28 mouse cellular contexts compared by ENCODE assay signal in the genomic region with DNA sequence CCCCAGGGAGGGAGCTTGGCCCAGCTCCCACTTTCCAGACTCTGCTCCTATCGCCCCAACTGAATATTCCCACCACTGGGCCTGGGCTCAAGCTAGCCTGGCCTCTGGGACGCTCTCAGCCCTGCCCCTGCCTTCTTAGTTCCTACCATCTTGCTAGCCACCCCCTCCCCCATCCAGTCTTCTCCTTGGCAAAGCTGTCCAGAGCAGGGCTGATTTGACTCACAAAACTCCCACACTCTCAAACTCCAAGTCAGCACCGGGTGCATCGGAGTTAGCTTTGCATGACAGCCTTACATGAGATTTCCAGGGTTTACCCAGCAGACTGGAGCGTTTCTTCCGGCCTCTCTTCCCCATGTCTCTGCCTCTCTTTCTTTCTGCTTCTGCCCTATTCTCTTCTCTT. TPM values are rescaled to one million over a fixed set of nuclear protein-coding genes. Genes with fewer than 3 reads are reported as not detected.
DNase-seq lines count a peak whose midpoint lies in the region; ATAC-seq and TF ChIP-seq lines count a peak whose summit lies in the region.
"Had no signal": no experiment of that assay in that cellular context is flagged by ENCODE, and none has a peak within 500 bp of the region (broad histone marks: within the 10 kb centered on the region; RNA-seq: fewer than 3 reads in every experiment).

No protein-coding gene starts in this region.

- DNase-seq in forebrain, embryonic 14.5 days (ENCODE audit: low spot score) = no peak
- no peak for DNase-seq in hindbrain, embryonic 11.5 days (ENCODE audit: low spot score)
- DNase-seq in midbrain, embryonic 14.5 days = peak; percentile 34
- no peak for DNase-seq in midbrain, embryonic 11.5 days (ENCODE audit: low spot score, missing footprints)
- DNase-seq in brain, embryonic 14.5 days (ENCODE audit: low read depth) = peak; percentile 39
- DNase-seq: adrenal gland, adult 8-10 months; cerebellum, adult 11 months; cerebellum, adult 9-10 months; cerebellum, postnatal 36 days; gastrocnemius, postnatal 10 days; kidney, adult 2 months; kidney, postnatal 36 days; layer of hippocampus, postnatal 36 days; liver; lung, adult 2 months; lung, postnatal 10 days had no signal

- H3K4me3 ChIP-seq in forebrain, embryonic 15.5 days = no peak overlapping the region
- H3K4me3 ChIP-seq in forebrain, embryonic 14.5 days (ENCODE audit: low read depth, low read length) = no peak overlapping the region
- no peak overlapping the region for H3K4me3 ChIP-seq in hindbrain, embryonic 15.5 days
- no peak overlapping the region for H3K4me3 ChIP-seq in hindbrain, embryonic 11.5 days (ENCODE audit: low read depth, low read length)
- H3K4me3 ChIP-seq in midbrain, embryonic 14.5 days (replicated peaks; ENCODE audit: low read depth, low read length) = no peak overlapping the region
- H3K4me3 ChIP-seq in midbrain, embryonic 11.5 days (ENCODE audit: low read depth, low read length) = no peak overlapping the region
- H3K4me3 ChIP-seq in heart, embryonic 11.5 days (ENCODE audit: low read depth, low read length) = no peak overlapping the region
- H3K4me3 ChIP-seq: embryonic facial prominence, embryonic 12.5 days; forebrain, embryonic 12.5 days; heart, embryonic 15.5 days; intestine, embryonic 15.5 days had no signal

- 0 out of 2 replicates have a peak overlapping the region, but pooled peaks have one; percentile 15 for H3K27ac ChIP-seq in forebrain, embryonic 15.5 days (replicated peaks)
- H3K27ac ChIP-seq in forebrain, embryonic 14.5 days (ENCODE audit: low read depth, low read length) = no peak overlapping the region
- 0 out of 2 replicates have a peak overlapping the region, but pooled peaks have one; percentile 9 for H3K27ac ChIP-seq in hindbrain, embryonic 15.5 days (replicated peaks)
- H3K27ac ChIP-seq in hindbrain, embryonic 11.5 days (ENCODE audit: low read depth, low read length) = no peak overlapping the region
- no peak overlapping the region; the same call in 1 of the 2 replicates for H3K27ac ChIP-seq in midbrain, embryonic 14.5 days (replicated peaks; ENCODE audit: low read depth, low read length)
- H3K27ac ChIP-seq in midbrain, embryonic 11.5 days (ENCODE audit: low read depth, low read length) = no peak overlapping the region
- no peak overlapping the region for H3K27ac ChIP-seq in heart, embryonic 11.5 days (ENCODE audit: low read depth, low read length)
- H3K27ac ChIP-seq: embryonic facial prominence, embryonic 12.5 days; forebrain, embryonic 12.5 days; heart, embryonic 15.5 days; intestine, embryonic 15.5 days; liver, embryonic 14.5 days; macrophage had no signal

- H3K4me1 ChIP-seq in forebrain, embryonic 15.5 days = peaks cover 33% of the 10 kb centered on the region
- peaks cover 18% of the 10 kb centered on the region for H3K4me1 ChIP-seq in forebrain, embryonic 14.5 days (ENCODE audit: control insufficient read depth, insufficient read depth, low read length)
- H3K4me1 ChIP-seq in hindbrain, embryonic 15.5 days (replicated peaks) = peaks cover 29% of the 10 kb centered on the region
- H3K4me1 ChIP-seq in hindbrain, embryonic 11.5 days (replicated peaks; ENCODE audit: control insufficient read depth, insufficient read depth, low read length) = peaks cover 13% of the 10 kb centered on the region; the same call in 1 of the 2 replicates
- H3K4me1 ChIP-seq in midbrain, embryonic 14.5 days (ENCODE audit: control insufficient read depth, insufficient read depth, low read length) = peaks cover 27% of the 10 kb centered on the region
- peaks cover 16% of the 10 kb centered on the region for H3K4me1 ChIP-seq in midbrain, embryonic 11.5 days (ENCODE audit: control insufficient read depth, insufficient read depth, low read length)
- H3K4me1 ChIP-seq in heart, embryonic 11.5 days (ENCODE audit: control insufficient read depth, insufficient read depth, low read length) = no peaks in the 10 kb centered on the region; the same call in 1 of the 2 replicates
- H3K4me1 ChIP-seq: heart, embryonic 15.5 days; intestine, embryonic 15.5 days had no signal

- no peak overlapping the region for H3K4me2 ChIP-seq in forebrain, embryonic 15.5 days (replicated peaks)
- no peak overlapping the region for H3K4me2 ChIP-seq in forebrain, embryonic 14.5 days (ENCODE audit: low read length)
- H3K4me2 ChIP-seq in hindbrain, embryonic 15.5 days = no peak overlapping the region
- H3K4me2 ChIP-seq in hindbrain, embryonic 11.5 days (replicated peaks; ENCODE audit: low read depth, low read length) = no peak overlapping the region
- H3K4me2 ChIP-seq in midbrain, embryonic 14.5 days (ENCODE audit: low read length) = no peak overlapping the region
- no peak overlapping the region for H3K4me2 ChIP-seq in midbrain, embryonic 11.5 days
- H3K4me2 ChIP-seq in heart, embryonic 11.5 days = no peak overlapping the region
- H3K4me2 ChIP-seq: embryonic facial prominence, embryonic 12.5 days; forebrain, embryonic 12.5 days; heart, embryonic 15.5 days; intestine, embryonic 15.5 days had no signal

- TF ChIP-seq CTCF in brain, embryonic 14.5 days (IDR thresholded peaks at IDR 0.05; ENCODE audit: borderline replicate concordance, extremely low read depth, insufficient read depth, insufficient read length) = no peak

- WGBS in forebrain, embryonic 15.5 days = 67% methylated on average over 6 of the region's 6 CpGs
- 64% methylated on average over 6 of the region's 6 CpGs for WGBS in forebrain, embryonic 14.5 days
- WGBS in hindbrain, embryonic 15.5 days = 65% methylated on average over 6 of the region's 6 CpGs
- 79% methylated on average over 6 of the region's 6 CpGs for WGBS in hindbrain, embryonic 11.5 days
- WGBS in midbrain, embryonic 14.5 days = 61% methylated on average over 6 of the region's 6 CpGs
- WGBS in midbrain, embryonic 11.5 days = 76% methylated on average over 6 of the region's 6 CpGs
- 65% methylated on average over 6 of the region's 6 CpGs for WGBS in heart, embryonic 11.5 days (ENCODE audit: insufficient replicate concordance)

- no peaks in the 10 kb centered on the region for H3K27me3 ChIP-seq in forebrain, embryonic 15.5 days
- no peaks in the 10 kb centered on the region for H3K27me3 ChIP-seq in forebrain, embryonic 14.5 days (replicated peaks; ENCODE audit: control insufficient read depth, insufficient read depth, low read length)
- H3K27me3 ChIP-seq in hindbrain, embryonic 15.5 days = no peaks in the 10 kb centered on the region
- no peaks in the 10 kb centered on the region for H3K27me3 ChIP-seq in hindbrain, embryonic 11.5 days (ENCODE audit: control insufficient read depth, insufficient read depth, low read length)
- no peaks in the 10 kb centered on the region for H3K27me3 ChIP-seq in midbrain, embryonic 14.5 days (ENCODE audit: control insufficient read depth, insufficient read depth, low read length)
- H3K27me3 ChIP-seq in midbrain, embryonic 11.5 days (ENCODE audit: control insufficient read depth, insufficient read depth, low read length) = no peaks in the 10 kb centered on the region
- H3K27me3 ChIP-seq in heart, embryonic 11.5 days (ENCODE audit: control insufficient read depth, insufficient read depth, low read length) = peaks cover 3% of the 10 kb centered on the region; the same call in 1 of the 2 replicates
- H3K27me3 ChIP-seq: embryonic facial prominence, embryonic 12.5 days; heart, embryonic 15.5 days; intestine, embryonic 15.5 days had no signal

- no peak for TF ChIP-seq POLR2A in brain, embryonic 14.5 days (IDR thresholded peaks at IDR 0.05; ENCODE audit: borderline replicate concordance, extremely low read depth, insufficient read depth, insufficient read length, poor library complexity, severe bottlenecking)

- ATAC-seq in forebrain, embryonic 15.5 days (replicated peaks) = no peak
- ATAC-seq in forebrain, embryonic 14.5 days = no peak
- ATAC-seq in hindbrain, embryonic 15.5 days (ENCODE audit: low FRiP score, low read depth) = no peak
- ATAC-seq in hindbrain, embryonic 11.5 days (ENCODE audit: low FRiP score) = no peak
- ATAC-seq in midbrain, embryonic 14.5 days (ENCODE audit: low FRiP score, low TSS enrichment) = no peak
- ATAC-seq in midbrain, embryonic 11.5 days (ENCODE audit: low FRiP score) = no peak
- no peak for ATAC-seq in heart, embryonic 11.5 days (replicated peaks; ENCODE audit: insufficient number of reproducible peaks, low FRiP score, low TSS enrichment)
- ATAC-seq: hindbrain, embryonic 16.5 days; intestine, embryonic 15.5 days had no signal

- H3K9ac ChIP-seq in forebrain, embryonic 15.5 days (replicated peaks) = no peak overlapping the region
- no peak overlapping the region for H3K9ac ChIP-seq in forebrain, embryonic 14.5 days (ENCODE audit: low read length)
- H3K9ac ChIP-seq in hindbrain, embryonic 15.5 days = no peak overlapping the region
- H3K9ac ChIP-seq in hindbrain, embryonic 11.5 days (ENCODE audit: low read depth, low read length) = no peak overlapping the region
- H3K9ac ChIP-seq in midbrain, embryonic 14.5 days (replicated peaks; ENCODE audit: low read length) = no peak overlapping the region
- H3K9ac ChIP-seq in midbrain, embryonic 11.5 days (ENCODE audit: low read length) = no peak overlapping the region
- no peak overlapping the region for H3K9ac ChIP-seq in heart, embryonic 11.5 days (ENCODE audit: low read depth, low read length)
- H3K9ac ChIP-seq: embryonic facial prominence, embryonic 12.5 days; forebrain, embryonic 12.5 days; heart, embryonic 15.5 days; intestine, embryonic 15.5 days; liver, embryonic 14.5 days had no signal

- H3K36me3 ChIP-seq in forebrain, embryonic 15.5 days = no peaks in the 10 kb centered on the region
- no peaks in the 10 kb centered on the region for H3K36me3 ChIP-seq in forebrain, embryonic 14.5 days (ENCODE audit: control insufficient read depth, insufficient read depth, low read length)
- H3K36me3 ChIP-seq in hindbrain, embryonic 15.5 days = no peaks in the 10 kb centered on the region
- no peaks in the 10 kb centered on the region for H3K36me3 ChIP-seq in hindbrain, embryonic 11.5 days (ENCODE audit: control insufficient read depth, insufficient read depth, low read length)
- H3K36me3 ChIP-seq in midbrain, embryonic 14.5 days (ENCODE audit: control insufficient read depth, insufficient read depth, low read length) = no peaks in the 10 kb centered on the region
- H3K36me3 ChIP-seq in midbrain, embryonic 11.5 days (ENCODE audit: control insufficient read depth, insufficient read depth, low read length) = no peaks in the 10 kb centered on the region
- H3K36me3 ChIP-seq in heart, embryonic 11.5 days (ENCODE audit: control insufficient read depth, insufficient read depth, low read length) = no peaks in the 10 kb centered on the region
- H3K36me3 ChIP-seq: embryonic facial prominence, embryonic 12.5 days; forebrain, embryonic 12.5 days; G1E; heart, embryonic 15.5 days; intestine, embryonic 15.5 days had no signal

- H3K9me3 ChIP-seq in forebrain, embryonic 15.5 days = no peaks in the 10 kb centered on the region
- H3K9me3 ChIP-seq in forebrain, embryonic 14.5 days (replicated peaks; ENCODE audit: control insufficient read depth, low read length) = no peaks in the 10 kb centered on the region
- no peaks in the 10 kb centered on the region for H3K9me3 ChIP-seq in hindbrain, embryonic 15.5 days
- no peaks in the 10 kb centered on the region for H3K9me3 ChIP-seq in hindbrain, embryonic 11.5 days (ENCODE audit: control insufficient read depth, low read length)
- H3K9me3 ChIP-seq in midbrain, embryonic 14.5 days (ENCODE audit: control insufficient read depth, low read length) = no peaks in the 10 kb centered on the region
- H3K9me3 ChIP-seq in midbrain, embryonic 11.5 days (ENCODE audit: control insufficient read depth, low read length) = no peaks in the 10 kb centered on the region
- no peaks in the 10 kb centered on the region for H3K9me3 ChIP-seq in heart, embryonic 11.5 days (replicated peaks; ENCODE audit: control insufficient read depth, low read length)
- H3K9me3 ChIP-seq: embryonic facial prominence, embryonic 12.5 days; forebrain, embryonic 12.5 days; G1E; heart, embryonic 15.5 days; intestine, embryonic 15.5 days had no signal

RNA-seq across cellular contexts. Expression of a gene that starts 45.8 kb away (rescaled TPM):
- 28.6 and 31.5 TPM in 2 replicates for polyA plus RNA-seq in forebrain, embryonic 15.5 days (2015; fragmentation: Nextera tagmentation; extraction: Ambion mirVana)
- 13.8 and 18.6 TPM in 2 replicates for polyA plus RNA-seq in forebrain, embryonic 14.5 days (2014; fragmentation: Nextera tagmentation; extraction: Ambion mirVana)
- 61.7 and 68.4 TPM in 2 replicates for polyA plus RNA-seq in hindbrain, embryonic 15.5 days (2015; fragmentation: Nextera tagmentation; extraction: Ambion mirVana)
- 3.9 and 5.0 TPM in 2 replicates for polyA plus RNA-seq in hindbrain, embryonic 11.5 days (2014; fragmentation: Nextera tagmentation; extraction: Ambion mirVana)
- polyA plus RNA-seq in midbrain, embryonic 14.5 days (2014; fragmentation: Nextera tagmentation; extraction: Ambion mirVana) = 34.1 and 42.2 TPM in 2 replicates
- polyA plus RNA-seq in midbrain, embryonic 11.5 days (2014; fragmentation: Nextera tagmentation; extraction: Ambion mirVana) = 2.3 and 2.8 TPM in 2 replicates
- polyA plus RNA-seq in brain, embryonic 14.5 days (2012; rRNA removed) = 20.5 and 33.7 TPM in 2 replicates
- 0.10 and 0.20 TPM in 2 replicates for polyA plus RNA-seq in heart, embryonic 11.5 days (2014; fragmentation: Nextera tagmentation; extraction: Ambion mirVana)
- polyA plus RNA-seq: G1E; limb, embryonic 11.5 days; liver, embryonic 14.5 days; macrophage had no signal

Comparison
In these comparisons a context has a peak if more than half of its experiments do, and no peak if none do; other contexts are left out.
1. H3K27ac ChIP-seq: peak in forebrain, embryonic 15.5 days (single experiment) and hindbrain, embryonic 15.5 days (single experiment); none in forebrain, embryonic 14.5 days (single experiment), hindbrain, embryonic 11.5 days (single experiment), midbrain, embryonic 14.5 days (single experiment), midbrain, embryonic 11.5 days (single experiment) and heart, embryonic 11.5 days (single experiment).
2. DNase-seq: peak in midbrain, embryonic 14.5 days (single experiment) and brain, embryonic 14.5 days (single experiment); none in forebrain, embryonic 14.5 days (single experiment), hindbrain, embryonic 11.5 days (single experiment) and midbrain, embryonic 11.5 days (single experiment).